27 mouse cellular contexts compared by ENCODE assay signal in the genomic region with DNA sequence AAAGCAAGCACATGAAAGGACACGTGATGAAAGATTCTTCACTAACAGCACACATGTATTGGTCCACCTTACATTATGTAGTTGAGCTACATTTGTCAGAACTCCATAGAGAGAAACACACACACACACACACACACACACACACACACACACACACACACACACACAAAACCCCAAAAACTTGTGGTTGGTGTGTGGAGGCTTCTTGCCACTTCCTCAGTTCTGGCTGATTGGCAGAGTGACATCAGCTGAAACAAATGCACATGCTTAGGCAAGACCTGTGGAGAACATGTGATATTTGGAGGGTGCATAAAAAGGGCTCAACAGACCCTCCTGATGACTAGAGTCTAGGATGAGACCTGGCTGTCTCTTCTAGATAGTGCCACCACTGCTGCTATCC. TPM values are rescaled to one million over a fixed set of nuclear protein-coding genes. Genes with fewer than 3 reads are reported as not detected.
"Had no signal": no experiment of that assay in that cellular context is flagged by ENCODE, and none has a peak within 500 bp of the region (broad histone marks: within the 10 kb centered on the region; RNA-seq: fewer than 3 reads in every experiment).

No protein-coding gene starts in this region.

- H3K9me3 ChIP-seq: kidney, embryonic 15.5 days; limb, embryonic 12.5 days; limb, embryonic 15.5 days; midbrain, embryonic 10.5 days; midbrain, embryonic 13.5 days; stomach, embryonic 15.5 days had no signal

- H3K4me3 ChIP-seq: kidney, embryonic 15.5 days; left cerebral cortex, adult 2 months; limb, embryonic 12.5 days; limb, embryonic 15.5 days; megakaryocyte, embryonic 14.5 days; midbrain, embryonic 10.5 days; midbrain, embryonic 13.5 days; myocyte; stomach, embryonic 15.5 days had no signal

- H3K27ac ChIP-seq: kidney, embryonic 15.5 days; left cerebral cortex, adult 2 months; limb, embryonic 12.5 days; limb, embryonic 15.5 days; liver, embryonic 14.5 days; macrophage; midbrain, embryonic 10.5 days; midbrain, embryonic 13.5 days; stomach, embryonic 15.5 days had no signal

- H3K36me3 ChIP-seq: kidney, embryonic 15.5 days; limb, embryonic 12.5 days; limb, embryonic 15.5 days; midbrain, embryonic 10.5 days; midbrain, embryonic 13.5 days; stomach, embryonic 15.5 days had no signal

- ATAC-seq: liver, postnatal 0 days; lung, postnatal 0 days; midbrain, embryonic 13.5 days; midbrain, embryonic 16.5 days had no signal

- H3K27me3 ChIP-seq: kidney, embryonic 15.5 days; limb, embryonic 15.5 days; midbrain, embryonic 13.5 days; stomach, embryonic 15.5 days had no signal

- DNase-seq: kidney, adult 11 months; kidney, adult 8-10 months; kidney, postnatal 10 days; kidney, postnatal 36 days; layer of hippocampus, postnatal 36 days; left cerebral cortex, postnatal 4 days; liver, postnatal 0 days; lung, embryonic 14.5 days had no signal

RNA-seq across cellular contexts. Expression of gene 4930524B15Rik, which starts 1.4 kb away (rescaled TPM):
- total RNA-seq: layer of hippocampus, postnatal 10 days; layer of hippocampus, postnatal 36 days; left cerebral cortex, adult 2 months; left cerebral cortex, postnatal 14 days; left cerebral cortex, postnatal 4 days; monocyte, adult 5-6 weeks had no signal
- polyA plus RNA-seq: limb, embryonic 12.5 days; limb, embryonic 15.5 days; liver, embryonic 11.5 days; liver, embryonic 14.5 days; liver, postnatal 0 days; lung, embryonic 14.5 days; macrophage; myocyte; neural tube, embryonic 11.5 days; small intestine, adult 2 months; stomach, embryonic 15.5 days had no signal

RNA-seq across cellular contexts. Expression of gene Nsg2, which starts 36.3 kb away (rescaled TPM):
- polyA plus RNA-seq: liver, postnatal 0 days; macrophage had no signal
